Mouse (Mus musculus) bone marrow, adult 2 months (tissue): Measurements from ENCODE around the gene Gyg.

Source experiments
- CTCF ChIP-seq: fragments of 200-500 bp; IDR thresholded peaks from 2 replicates; pipeline ENCODE4 v1.5.1; 2011; ENCODE audit warnings: low read length, control low read depth; ENCODE audit not compliant: control insufficient read depth, insufficient read depth
- POLR2A ChIP-seq: fragments of 200-500 bp; IDR thresholded peaks from 2 replicates; pipeline ENCODE4 v1.6.1; 2011; ENCODE audit warnings: low read depth, mild to moderate bottlenecking, control low read depth, low read length, borderline replicate concordance; ENCODE audit not compliant: control insufficient read depth

- no peak for TF ChIP-seq CTCF
- TF ChIP-seq POLR2A: no peak
These were observed 8.2 kb downstream of the Gyg start for GRCm38 (mm10) chr3:20146884-20147395.
